Mouse (Mus musculus) neural tube, embryonic 14.5 days (tissue): ENCODE measurements at regions not wholly inside any gene's neighbourhood (a gene's known extent, or its start where the extent isn't known, plus 50 kb on each side); places are given as distances from the start of the nearest gene placed in this dataset.

ENCODE experiments used
- ATAC-seq: fragments of 200-750 bp; cut with Nextera tagmentation; 2 replicates; pipeline ENCODE4 v1.8.0; 2017; ENCODE audit warnings: low read depth, mild to moderate bottlenecking, moderate TSS enrichment, moderate library complexity
- H3K27ac ChIP-seq: fragments of 300-500 bp; sonication (generic); 2 replicates; pipeline ENCODE4 v1.5.1; 2014; ENCODE audit warnings: low read depth, mild to moderate bottlenecking, control low read depth, low read length, moderate library complexity, mixed read lengths
- H3K27me3 ChIP-seq: fragments of 300-500 bp; sonication (generic); 2 replicates; pipeline ENCODE4 v1.6.1; 2014; ENCODE audit warnings: low read length; ENCODE audit not compliant: control insufficient read depth, insufficient read depth
- H3K36me3 ChIP-seq: fragments of 300-500 bp; sonication (generic); 2 replicates; pipeline ENCODE4 v1.6.1; 2014; ENCODE audit warnings: low read length, mixed read lengths; ENCODE audit not compliant: control insufficient read depth, insufficient read depth
- H3K4me1 ChIP-seq: fragments of 300-500 bp; sonication (generic); 2 replicates; pipeline ENCODE4 v1.6.1; 2014; ENCODE audit warnings: low read length; ENCODE audit not compliant: control insufficient read depth, insufficient read depth
- H3K4me2 ChIP-seq: fragments of 300-500 bp; sonication (generic); 2 replicates; pipeline ENCODE4 v1.6.1; 2014; ENCODE audit warnings: mild to moderate bottlenecking, low read depth, low read length, control low read depth
- H3K4me3 ChIP-seq: fragments of 300-500 bp; sonication (generic); 2 replicates; pipeline ENCODE4 v1.5.1; 2014; ENCODE audit warnings: low read depth, low read length, control low read depth, mixed read lengths
- H3K9ac ChIP-seq: fragments of 300-500 bp; sonication (generic); replicated peaks from 2 replicates; pipeline ENCODE4 v1.6.1; 2014; ENCODE audit warnings: low read depth, mild to moderate bottlenecking, control low read depth, low read length, mixed read lengths
- H3K9me3 ChIP-seq: fragments of 300-500 bp; sonication (generic); 2 replicates; pipeline ENCODE4 v1.6.1; 2016; ENCODE audit warnings: low read length; ENCODE audit not compliant: control insufficient read depth
- WGBS: fragments of 180-500 bp; shearing (Covaris S2); extraction: QIAGEN DNeasy Blood & Tissue Kit; methylation state at CpG from one replicate; pipeline ENCODE4 v1.1.7; 2014; 5-methylcytosine and 5-hydroxymethylcytosine counted together

DNA sequence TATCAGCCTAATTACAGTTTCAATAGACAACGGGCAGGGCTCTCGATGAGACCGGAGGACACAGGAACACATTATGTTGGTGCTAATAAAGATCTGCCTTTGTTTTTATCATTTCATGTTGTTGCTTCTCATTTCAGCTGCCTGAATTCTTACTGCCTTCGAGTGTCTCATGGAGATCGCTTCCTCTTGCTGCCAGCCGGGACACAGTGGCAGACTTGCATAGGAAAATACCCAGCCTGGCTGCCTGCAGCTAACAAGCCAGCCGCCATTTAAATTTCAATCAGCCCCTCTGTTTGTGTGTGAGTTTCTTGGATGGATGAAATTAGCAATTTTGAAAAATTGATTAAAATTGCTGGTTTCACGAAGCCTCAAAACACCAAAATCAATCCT, 388.2 kb downstream of the Rps24 start:
- H3K27me3 ChIP-seq = no peaks in the 10 kb centered on the region
- WGBS = 44% methylated on average over 8 of the region's 8 CpGs
- no peak overlapping the region for H3K4me3 ChIP-seq
- H3K4me1 ChIP-seq = peaks cover 3% of the 10 kb centered on the region; the same call in 1 of the 2 replicates
- no peak overlapping the region for H3K4me2 ChIP-seq
- no peak overlapping the region for H3K9ac ChIP-seq
- peak overlapping the region; percentile 18; the same call in 1 of the 2 replicates for H3K27ac ChIP-seq
- H3K9me3 ChIP-seq = no peaks in the 10 kb centered on the region
- no peak for ATAC-seq
- H3K36me3 ChIP-seq = no peaks in the 10 kb centered on the region

DNA sequence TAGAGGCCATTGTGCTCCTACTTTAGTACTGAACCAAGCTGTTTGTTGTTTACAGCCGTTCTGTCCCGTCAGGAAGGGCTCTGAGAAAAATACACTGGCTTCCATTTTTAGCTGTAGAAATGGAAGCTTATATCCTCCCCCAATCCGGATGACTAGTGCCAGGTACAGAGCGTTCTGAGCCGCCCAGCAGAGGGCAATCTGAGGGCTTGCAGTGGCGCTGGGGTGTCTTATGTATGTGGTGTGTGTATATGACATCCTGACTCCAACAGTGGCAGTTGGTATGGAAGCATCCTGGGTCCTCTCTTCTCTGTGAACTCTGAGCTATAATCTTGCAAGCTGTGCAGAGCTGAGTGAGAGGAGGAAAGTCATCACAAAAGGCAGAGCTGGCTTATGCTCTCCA, 389.0 kb downstream of the Rps24 start:
- H3K27me3 ChIP-seq = no peaks in the 10 kb centered on the region
- no peaks in the 10 kb centered on the region for H3K9me3 ChIP-seq
- no peak overlapping the region for H3K9ac ChIP-seq
- ATAC-seq = no peak
- no peak overlapping the region for H3K27ac ChIP-seq
- H3K4me3 ChIP-seq = no peak overlapping the region
- WGBS = 71% methylated on average over 6 of the region's 6 CpGs
- peaks cover 3% of the 10 kb centered on the region; the same call in 1 of the 2 replicates for H3K4me1 ChIP-seq
- no peaks in the 10 kb centered on the region for H3K36me3 ChIP-seq
- no peak overlapping the region for H3K4me2 ChIP-seq

DNA sequence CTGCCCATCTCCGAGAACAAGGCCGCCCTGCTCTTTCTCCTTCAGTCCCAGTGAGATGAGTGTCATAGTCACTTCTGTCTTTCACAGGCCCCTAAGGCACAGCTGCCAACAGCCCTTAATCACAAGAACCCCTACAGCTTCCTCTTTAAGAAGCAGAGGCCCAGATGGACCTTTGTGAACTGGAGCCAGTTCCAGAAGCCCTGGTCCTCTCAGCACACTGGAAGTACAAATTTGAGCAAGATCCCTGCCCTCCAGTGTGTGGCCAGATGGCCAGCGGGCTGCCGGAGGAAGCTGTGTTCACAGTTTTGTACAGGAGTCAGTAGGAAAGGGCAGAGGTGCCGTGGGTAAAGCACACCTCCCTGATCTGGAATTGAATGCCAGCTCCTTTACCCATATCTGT, 389.6 kb downstream of the Rps24 start:
- ATAC-seq = no peak
- Histone ChIP-seq H3K9me3 (no peaks in the 10 kb centered on the region), H3K27ac (peak overlapping the region; percentile 10; the same call in 1 of the 2 replicates), H3K4me2 (no peak overlapping the region), H3K4me3 (no peak overlapping the region), H3K9ac (no peak overlapping the region), H3K36me3 (no peaks in the 10 kb centered on the region), H3K4me1 (peaks cover 3% of the 10 kb centered on the region; the same call in 1 of the 2 replicates), H3K27me3 (no peaks in the 10 kb centered on the region)
- WGBS = 61% methylated on average over 5 of the region's 5 CpGs

DNA sequence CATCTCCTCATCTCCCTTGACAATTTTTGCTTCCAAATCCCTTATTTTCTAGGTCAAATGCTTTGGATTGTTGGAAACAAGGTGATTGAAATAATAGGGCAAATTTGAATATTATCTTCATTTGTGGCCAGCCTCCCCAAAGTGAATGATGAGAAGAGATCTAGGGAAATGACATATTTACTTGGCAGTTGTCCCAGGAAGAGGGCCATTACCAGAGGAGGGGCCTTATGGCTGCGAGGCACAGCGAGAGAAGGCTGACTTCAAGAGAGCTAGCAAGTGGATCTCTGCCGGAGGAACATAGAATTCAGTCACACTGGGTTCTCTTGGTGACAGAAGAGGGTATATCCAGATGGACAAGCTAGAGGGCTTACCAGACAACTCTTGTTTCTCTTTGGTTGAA, 390.9 kb downstream of the Rps24 start:
- H3K9ac ChIP-seq = no peak overlapping the region
- H3K4me2 ChIP-seq = no peak overlapping the region
- H3K27ac ChIP-seq = no peak overlapping the region
- H3K9me3 ChIP-seq = no peaks in the 10 kb centered on the region
- H3K36me3 ChIP-seq = no peaks in the 10 kb centered on the region
- 65% methylated on average over 3 of the region's 3 CpGs for WGBS
- no peak overlapping the region for H3K4me3 ChIP-seq
- no peak for ATAC-seq
- H3K27me3 ChIP-seq = no peaks in the 10 kb centered on the region
- H3K4me1 ChIP-seq = peaks cover 3% of the 10 kb centered on the region; the same call in 1 of the 2 replicates

DNA sequence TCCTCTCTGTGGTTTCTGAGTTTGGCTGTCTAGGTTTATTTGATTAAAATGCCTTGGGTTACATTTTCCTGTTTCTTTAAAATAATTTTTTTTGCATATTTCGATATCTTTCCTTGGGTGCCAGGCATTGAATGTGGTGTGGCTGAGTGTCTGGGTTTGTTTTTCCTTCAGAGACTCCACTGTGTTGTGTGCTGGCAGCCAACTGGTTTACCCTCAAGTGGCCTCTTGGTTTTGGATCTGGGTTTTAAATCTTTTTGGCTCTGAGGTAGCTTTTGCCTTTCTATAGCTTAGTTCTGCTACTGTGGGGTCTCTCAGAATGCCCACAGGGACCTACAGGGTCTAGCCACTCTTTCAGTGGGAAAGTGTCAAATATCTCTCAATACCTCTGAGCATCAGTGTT, 399.2 kb downstream of the Rps24 start:
- no peak overlapping the region for H3K4me3 ChIP-seq
- ATAC-seq = no peak
- no peak overlapping the region for H3K9ac ChIP-seq
- no peaks in the 10 kb centered on the region for H3K36me3 ChIP-seq
- H3K4me2 ChIP-seq = no peak overlapping the region
- no peaks in the 10 kb centered on the region for H3K9me3 ChIP-seq
- H3K27me3 ChIP-seq = no peaks in the 10 kb centered on the region
- 83% methylated on average over 1 of the region's 1 CpGs for WGBS
- no peak overlapping the region for H3K27ac ChIP-seq
- no peaks in the 10 kb centered on the region for H3K4me1 ChIP-seq

DNA sequence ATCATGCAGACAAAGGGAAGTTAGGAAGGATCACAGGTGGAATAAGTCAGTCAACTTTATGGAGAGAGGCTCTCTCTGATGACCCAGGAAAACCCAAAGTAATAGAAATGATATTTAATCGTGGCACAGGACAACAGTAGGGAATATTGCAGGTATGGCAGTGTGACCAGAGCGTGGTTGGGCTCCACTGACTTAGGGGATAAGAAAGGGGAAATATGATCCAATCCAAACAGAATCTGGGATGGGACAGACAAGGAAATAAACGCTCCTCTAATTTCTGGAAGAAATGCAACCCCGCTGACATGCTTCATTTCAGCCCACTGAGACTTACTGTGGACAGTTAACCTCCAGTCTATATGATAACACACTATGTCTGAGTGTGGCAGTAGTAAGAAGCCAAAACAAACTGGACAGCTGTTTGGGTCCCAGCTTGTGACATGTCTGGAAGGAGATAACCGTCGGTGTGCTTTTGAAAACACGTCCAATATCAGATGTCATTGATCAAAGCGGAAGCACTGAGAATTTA, 400.0 kb downstream of the Rps24 start:
- Histone ChIP-seq H3K9me3 (no peaks in the 10 kb centered on the region), H3K36me3 (no peaks in the 10 kb centered on the region), H3K27ac (no peak overlapping the region), H3K4me3 (no peak overlapping the region), H3K4me1 (no peaks in the 10 kb centered on the region), H3K4me2 (no peak overlapping the region), H3K27me3 (no peaks in the 10 kb centered on the region), H3K9ac (no peak overlapping the region)
- ATAC-seq = no peak
- WGBS = 88% methylated on average over 8 of the region's 8 CpGs

DNA sequence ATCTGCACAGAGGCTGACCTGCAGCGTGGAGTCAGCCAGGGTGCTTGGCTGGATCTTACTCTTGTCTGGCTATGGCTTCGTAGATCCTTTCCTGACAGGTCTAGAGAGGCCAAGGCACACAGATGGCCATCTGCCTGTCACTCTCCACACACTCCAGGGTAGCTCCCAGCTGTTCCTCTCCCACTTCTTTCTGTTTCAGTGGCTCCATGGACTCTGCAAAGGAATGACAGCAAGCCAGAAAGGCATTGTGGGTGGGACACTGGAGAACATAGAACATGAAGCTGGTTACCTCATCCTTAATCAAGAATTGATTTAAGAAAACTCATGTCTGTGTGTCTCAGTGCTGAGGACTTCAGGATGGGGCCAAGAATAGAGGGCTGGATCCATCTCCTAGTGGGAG, 403.9 kb downstream of the Rps24 start:
- no peaks in the 10 kb centered on the region for H3K9me3 ChIP-seq
- H3K36me3 ChIP-seq = no peaks in the 10 kb centered on the region
- H3K27ac ChIP-seq = no peak overlapping the region
- H3K4me3 ChIP-seq = no peak overlapping the region
- no peaks in the 10 kb centered on the region for H3K4me1 ChIP-seq
- no peaks in the 10 kb centered on the region for H3K27me3 ChIP-seq
- H3K9ac ChIP-seq = no peak overlapping the region
- 91% methylated on average over 2 of the region's 2 CpGs for WGBS
- no peak for ATAC-seq
- no peak overlapping the region for H3K4me2 ChIP-seq

DNA sequence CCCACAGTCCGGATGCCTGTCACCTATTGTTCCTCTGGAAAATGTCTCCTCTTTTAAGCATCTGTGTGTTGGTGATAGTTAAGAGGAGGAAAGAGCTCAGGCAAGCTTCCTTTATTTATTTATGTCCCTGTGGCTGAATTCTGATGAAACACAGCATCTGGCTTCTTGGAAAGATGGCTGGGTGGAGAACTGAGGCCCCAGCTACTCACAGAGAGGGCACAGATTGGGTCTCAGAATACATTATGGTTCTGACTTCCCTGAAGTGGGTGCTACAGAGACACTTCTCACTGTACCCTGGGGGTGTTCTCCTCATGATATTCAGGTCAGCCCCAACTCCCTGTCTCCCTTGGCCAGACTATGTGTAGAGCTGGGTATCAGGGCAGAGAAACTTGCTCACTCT, 408.3 kb downstream of the Rps24 start:
- Histone ChIP-seq H3K4me3 (no peak overlapping the region), H3K9me3 (no peaks in the 10 kb centered on the region), H3K27ac (no peak overlapping the region), H3K4me1 (no peaks in the 10 kb centered on the region), H3K36me3 (no peaks in the 10 kb centered on the region), H3K4me2 (no peak overlapping the region), H3K27me3 (no peaks in the 10 kb centered on the region), H3K9ac (no peak overlapping the region)
- 74% methylated on average over 1 of the region's 1 CpGs for WGBS
- no peak for ATAC-seq

DNA sequence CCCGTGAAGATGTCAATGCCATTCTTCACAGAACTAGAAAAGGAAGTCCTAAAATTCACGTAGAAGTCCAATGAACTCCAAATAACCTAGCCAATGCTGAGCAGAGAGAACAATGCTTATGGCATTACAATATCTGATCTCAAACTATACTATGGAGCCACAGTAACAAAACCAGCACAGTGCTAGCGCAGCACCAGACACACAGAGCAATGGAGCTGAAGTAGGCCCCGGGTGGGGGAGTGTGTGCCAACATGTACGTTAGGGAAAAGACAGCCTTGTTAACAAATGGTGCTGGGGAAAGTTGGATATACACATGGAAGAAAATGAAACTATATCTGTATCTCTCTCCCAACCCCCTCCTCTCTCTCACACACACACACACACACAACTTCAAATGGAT, 409.8 kb downstream of the Rps24 start:
- H3K27ac ChIP-seq = no peak overlapping the region
- no peak for ATAC-seq
- H3K36me3 ChIP-seq = no peaks in the 10 kb centered on the region
- H3K4me2 ChIP-seq = no peak overlapping the region
- H3K27me3 ChIP-seq = no peaks in the 10 kb centered on the region
- no peak overlapping the region for H3K4me3 ChIP-seq
- H3K4me1 ChIP-seq = peaks cover 4% of the 10 kb centered on the region; the same call in 1 of the 2 replicates
- 89% methylated on average over 5 of the region's 5 CpGs for WGBS
- H3K9ac ChIP-seq = no peak overlapping the region
- H3K9me3 ChIP-seq = no peaks in the 10 kb centered on the region
